8 mouse cellular contexts compared by ENCODE assay signal in the genomic region with DNA sequence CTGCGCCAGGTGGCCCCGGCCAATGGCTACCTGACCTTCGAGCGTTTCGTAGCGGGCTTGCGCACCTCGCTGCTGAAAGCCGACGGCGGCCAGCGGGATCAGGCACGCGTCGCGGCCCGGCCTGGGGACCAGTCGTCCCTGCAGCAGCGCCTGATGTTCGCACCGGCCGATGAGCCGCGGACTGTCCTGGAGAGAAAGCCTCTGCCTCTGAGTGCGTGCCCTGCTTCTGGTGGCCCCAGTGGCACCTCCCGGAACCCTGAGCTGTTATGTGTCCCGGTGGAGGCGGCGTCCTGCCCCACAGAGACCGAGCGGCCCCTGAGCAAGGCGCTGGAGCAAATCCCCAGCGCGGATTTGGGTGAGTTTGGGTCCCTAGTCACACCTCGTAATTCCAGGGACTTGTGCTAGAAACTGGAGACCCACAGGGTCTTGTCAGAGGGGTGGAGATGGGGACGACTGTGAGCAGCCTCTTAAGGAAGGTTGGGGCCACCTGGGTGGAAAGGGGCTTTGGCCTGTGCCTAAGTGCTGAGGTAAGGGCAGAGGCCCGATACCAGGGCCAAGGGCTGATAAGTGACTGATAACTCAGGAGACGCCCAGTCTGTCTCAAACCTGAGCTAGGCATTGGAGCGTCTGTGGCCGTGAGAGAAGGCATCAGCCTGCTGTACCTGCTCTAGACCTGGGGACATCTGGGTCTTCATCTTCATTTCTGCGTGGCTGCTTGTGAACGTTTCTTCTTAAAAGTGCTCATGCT. TPM values are rescaled to one million over a fixed set of nuclear protein-coding genes. Genes with fewer than 3 reads are reported as not detected.
DNase-seq lines count a peak whose midpoint lies in the region; ATAC-seq and TF ChIP-seq lines count a peak whose summit lies in the region.

No protein-coding gene starts in this region.

- no peak overlapping the region for H3K27ac ChIP-seq in ES-Bruce4 (ENCODE audit: insufficient read depth, low read length)
- no peak overlapping the region for H3K27ac ChIP-seq in heart, postnatal 0 days (ENCODE audit: low read depth)

- peaks cover 43% of the 10 kb centered on the region for H3K36me3 ChIP-seq in erythroblast, embryonic 14.5 days (ENCODE audit: control insufficient read depth)
- H3K36me3 ChIP-seq in ES-Bruce4 (ENCODE audit: control insufficient read depth, insufficient read depth, low read length, poor library complexity, severe bottlenecking), result peaks cover 12% of the 10 kb centered on the region; the same call in 1 of the 2 replicates
- peaks cover 23% of the 10 kb centered on the region; the same call in 1 of the 2 replicates for H3K36me3 ChIP-seq in heart, postnatal 0 days (replicated peaks; ENCODE audit: control insufficient read depth, insufficient read depth, low read length)

- DNase-seq in heart, postnatal 0 days (ENCODE audit: low spot score), result no peak
- DNase-seq in Muller cell, postnatal 12 days (ENCODE audit: inconsistent ontology term), result no peak
- no peak for DNase-seq in frontal cortex, adult 2 months (ENCODE audit: extremely low spot score in 1 of 2, low spot score in 1 of 2)
- DNase-seq in testis, postnatal 10 days (ENCODE audit: low spot score), result no peak

- peak overlapping the region; percentile 99 for H3K4me2 ChIP-seq in heart, postnatal 0 days (ENCODE audit: low read depth, low read length)

- peaks cover 4% of the 10 kb centered on the region; the same call in 1 of the 2 replicates for H3K27me3 ChIP-seq in erythroblast, embryonic 14.5 days (ENCODE audit: control insufficient read depth)
- H3K27me3 ChIP-seq in ES-Bruce4 (ENCODE audit: control insufficient read depth, insufficient read depth, low read length, poor library complexity, severe bottlenecking), result no peaks in the 10 kb centered on the region
- H3K27me3 ChIP-seq in heart, postnatal 0 days (ENCODE audit: control insufficient read depth, insufficient read depth, low read length), result no peaks in the 10 kb centered on the region

- peaks cover 83% of the 10 kb centered on the region for H3K4me1 ChIP-seq in erythroblast, embryonic 14.5 days (ENCODE audit: control insufficient read depth)
- H3K4me1 ChIP-seq in ES-Bruce4 (ENCODE audit: control insufficient read depth, insufficient read depth, low read length), result no peaks in the 10 kb centered on the region
- H3K4me1 ChIP-seq in heart, postnatal 0 days (ENCODE audit: control insufficient read depth, insufficient read depth), result peaks cover 17% of the 10 kb centered on the region

- TF ChIP-seq POLR2A in ES-Bruce4 (IDR thresholded peaks at IDR 0.05; ENCODE audit: insufficient read depth, low read length), result no peak

- WGBS in heart, postnatal 0 days, result 2% methylated on average over 42 of the region's 42 CpGs

- no peak for TF ChIP-seq EP300 in ES-Bruce4 (IDR thresholded peaks at IDR 0.05; ENCODE audit: insufficient read depth, low read depth, low read length)
- TF ChIP-seq EP300 in heart, postnatal 0 days (IDR thresholded peaks at IDR 0.05; ENCODE audit: low read depth), result no peak

- H3K9me3 ChIP-seq in erythroblast, embryonic 14.5 days (ENCODE audit: control insufficient read depth, low read length), result no peaks in the 10 kb centered on the region
- no peaks in the 10 kb centered on the region for H3K9me3 ChIP-seq in ES-Bruce4 (replicated peaks; ENCODE audit: control insufficient read depth, insufficient read depth, low read length, poor library complexity, severe bottlenecking)
- H3K9me3 ChIP-seq in heart, postnatal 0 days (replicated peaks; ENCODE audit: control insufficient read depth, low read length), result no peaks in the 10 kb centered on the region

- ATAC-seq in erythroblast, adult 5-6 weeks (replicated peaks; ENCODE audit: low FRiP score, poor library complexity, severe bottlenecking), result no peak
- no peak for ATAC-seq in heart, postnatal 0 days (ENCODE audit: insufficient read depth, low read depth)
- ATAC-seq in megakaryocyte, adult 5-6 weeks (ENCODE audit: poor library complexity, severe bottlenecking), result 0 out of 2 replicates have a peak, but pooled peaks have one; percentile 3

- TF ChIP-seq CTCF in ES-Bruce4 (IDR thresholded peaks at IDR 0.05; ENCODE audit: low read depth, low read length), result no peak
- no peak for TF ChIP-seq CTCF in heart, postnatal 0 days (IDR thresholded peaks at IDR 0.05; ENCODE audit: low read depth)

- H3K4me3 ChIP-seq in erythroblast, embryonic 14.5 days (replicated peaks), result peak overlapping the region; percentile 89
- peak overlapping the region; percentile 83 for H3K4me3 ChIP-seq in ES-Bruce4 (ENCODE audit: low read depth, low read length)
- peak overlapping the region; percentile 74 for H3K4me3 ChIP-seq in heart, postnatal 0 days (ENCODE audit: low read depth, low read length)

- peak overlapping the region; percentile 74 for H3K9ac ChIP-seq in ES-Bruce4 (ENCODE audit: low read depth, poor library complexity, severe bottlenecking)
- H3K9ac ChIP-seq in heart, postnatal 0 days (replicated peaks; ENCODE audit: low read depth, low read length), result peak overlapping the region; percentile 47; the same call in 1 of the 2 replicates

RNA-seq across cellular contexts. Expression of a gene that starts 0.7 kb away (rescaled TPM):
- polyA plus RNA-seq in erythroblast, embryonic 14.5 days (2012), result 10.3 and 12.6 TPM in 2 replicates
- total RNA-seq in erythroblast, adult 5-6 weeks (2015; ENCODE audit: low replicate concordance), result 3.3 and 8.8 TPM in 2 replicates
- 0.98 and 8.0 TPM in 2 replicates for total RNA-seq in erythroblast, adult 5-6 weeks (2017; ENCODE audit: low replicate concordance)
- polyA plus RNA-seq in ES-Bruce4 (2011; ENCODE audit: insufficient read depth, insufficient read length, low read depth, missing spikeins), result 19.2 and 22.4 TPM in 2 replicates
- total RNA-seq in heart, postnatal 0 days (2014; rRNA removed; ENCODE audit: low replicate concordance), result 14.0 and 26.1 TPM in 2 replicates
- polyA plus RNA-seq in heart, postnatal 0 days (2015; fragmentation: Nextera tagmentation; extraction: Ambion mirVana), result 5.6 and 6.4 TPM in 2 replicates
- total RNA-seq in megakaryocyte, adult 5-6 weeks (2015), result 4.9 and 5.5 TPM in 2 replicates
- total RNA-seq in megakaryocyte, adult 5-6 weeks (2017), result 3.6 and 4.6 TPM in 2 replicates
- polyA plus RNA-seq in frontal cortex, adult 2 months (2012; rRNA removed), result 3.9 and 5.3 TPM in 2 replicates

RNA-seq across cellular contexts. Expression of a gene that starts 7.3 kb away (rescaled TPM):
- 0.04 and 0.17 TPM in 2 replicates for polyA plus RNA-seq in erythroblast, embryonic 14.5 days (2012)
- 7.7 and 13.3 TPM in 2 replicates for total RNA-seq in erythroblast, adult 5-6 weeks (2015; ENCODE audit: low replicate concordance)
- 0.51 and 3.9 TPM in 2 replicates for total RNA-seq in erythroblast, adult 5-6 weeks (2017; ENCODE audit: low replicate concordance)
- 49.8 and 51.1 TPM in 2 replicates for polyA plus RNA-seq in ES-Bruce4 (2011; ENCODE audit: insufficient read depth, insufficient read length, low read depth, missing spikeins)
- 1.3 and 10.9 TPM in 2 replicates for total RNA-seq in heart, postnatal 0 days (2014; rRNA removed; ENCODE audit: low replicate concordance)
- 13.0 and 14.3 TPM in 2 replicates for polyA plus RNA-seq in heart, postnatal 0 days (2015; fragmentation: Nextera tagmentation; extraction: Ambion mirVana)
- 34.4 and 36.0 TPM in 2 replicates for total RNA-seq in megakaryocyte, adult 5-6 weeks (2015)
- total RNA-seq in megakaryocyte, adult 5-6 weeks (2017), result 11.0 and 12.6 TPM in 2 replicates
- polyA plus RNA-seq in frontal cortex, adult 2 months (2012; rRNA removed), result 15.0 and 17.9 TPM in 2 replicates

RNA-seq across cellular contexts. Expression of a gene that starts 16.7 kb away (rescaled TPM):
- 0.24 and 0.76 TPM in 2 replicates for polyA plus RNA-seq in erythroblast, embryonic 14.5 days (2012)
- total RNA-seq in erythroblast, adult 5-6 weeks (2015; ENCODE audit: low replicate concordance), result 13.3 TPM in 1 of 2 replicates, not detected in the other
- 2.6 TPM in 1 of 2 replicates, not detected in the other for total RNA-seq in erythroblast, adult 5-6 weeks (2017; ENCODE audit: low replicate concordance)
- polyA plus RNA-seq in ES-Bruce4 (2011; ENCODE audit: insufficient read depth, insufficient read length, low read depth, missing spikeins), result 27.8 and 29.4 TPM in 2 replicates
- total RNA-seq in heart, postnatal 0 days (2014; rRNA removed; ENCODE audit: low replicate concordance), result 9.0 and 13.2 TPM in 2 replicates
- polyA plus RNA-seq in heart, postnatal 0 days (2015; fragmentation: Nextera tagmentation; extraction: Ambion mirVana), result 4.3 and 4.6 TPM in 2 replicates
- 25.1 and 30.5 TPM in 2 replicates for total RNA-seq in megakaryocyte, adult 5-6 weeks (2015)
- total RNA-seq in megakaryocyte, adult 5-6 weeks (2017), result 27.8 and 50.7 TPM in 2 replicates
- polyA plus RNA-seq in frontal cortex, adult 2 months (2012; rRNA removed), result 62.5 and 63.9 TPM in 2 replicates

RNA-seq across cellular contexts. Expression of a gene that starts 22.9 kb away (rescaled TPM):
- not detected in 2 replicates for polyA plus RNA-seq in erythroblast, embryonic 14.5 days (2012)
- total RNA-seq in erythroblast, adult 5-6 weeks (2015; ENCODE audit: low replicate concordance), result not detected in 2 replicates
- not detected in 2 replicates for total RNA-seq in erythroblast, adult 5-6 weeks (2017; ENCODE audit: low replicate concordance)
- 4.2 and 5.6 TPM in 2 replicates for polyA plus RNA-seq in ES-Bruce4 (2011; ENCODE audit: insufficient read depth, insufficient read length, low read depth, missing spikeins)
- total RNA-seq in heart, postnatal 0 days (2014; rRNA removed; ENCODE audit: low replicate concordance), result 7.9 and 44.8 TPM in 2 replicates
- polyA plus RNA-seq in heart, postnatal 0 days (2015; fragmentation: Nextera tagmentation; extraction: Ambion mirVana), result 3.5 and 4.2 TPM in 2 replicates
- total RNA-seq in megakaryocyte, adult 5-6 weeks (2015), result not detected in 2 replicates
- not detected in 2 replicates for total RNA-seq in megakaryocyte, adult 5-6 weeks (2017)
- 14.1 and 19.3 TPM in 2 replicates for polyA plus RNA-seq in frontal cortex, adult 2 months (2012; rRNA removed)

RNA-seq across cellular contexts. Expression of a gene that starts 26.3 kb away (rescaled TPM):
- 0.19 TPM in 1 of 2 replicates, not detected in the other for polyA plus RNA-seq in erythroblast, embryonic 14.5 days (2012)
- total RNA-seq in erythroblast, adult 5-6 weeks (2015; ENCODE audit: low replicate concordance), result not detected in 2 replicates
- total RNA-seq in erythroblast, adult 5-6 weeks (2017; ENCODE audit: low replicate concordance), result not detected in 2 replicates
- polyA plus RNA-seq in ES-Bruce4 (2011; ENCODE audit: insufficient read depth, insufficient read length, low read depth, missing spikeins), result 29.7 and 40.9 TPM in 2 replicates
- 43.0 and 49.7 TPM in 2 replicates for total RNA-seq in heart, postnatal 0 days (2014; rRNA removed; ENCODE audit: low replicate concordance)
- 21.0 and 24.5 TPM in 2 replicates for polyA plus RNA-seq in heart, postnatal 0 days (2015; fragmentation: Nextera tagmentation; extraction: Ambion mirVana)
- total RNA-seq in megakaryocyte, adult 5-6 weeks (2015), result not detected in 2 replicates
- not detected in 2 replicates for total RNA-seq in megakaryocyte, adult 5-6 weeks (2017)
- 383 and 426 TPM in 2 replicates for polyA plus RNA-seq in frontal cortex, adult 2 months (2012; rRNA removed)

Comparison
In these comparisons a context has a peak if more than half of its experiments do, and no peak if none do; other contexts are left out.
1. RNA of a gene that starts 7.3 kb away (polyA plus RNA-seq): 49.8 to 51.1 TPM in ES-Bruce4, 15.0 to 17.9 TPM in frontal cortex, adult 2 months and 13.0 to 14.3 TPM in heart, postnatal 0 days; 0.04 to 0.17 TPM in erythroblast, embryonic 14.5 days; every median in the first group is over 10 times any median in the second.
2. Peak in every context shown above with its lines, with median percentiles within 50 percentile points of each other: H3K4me3 ChIP-seq.